Mouse (Mus musculus) embryonic fibroblast, embryonic 13.5 days (primary cell): Measurements from ENCODE around the gene Csmd2.

Source experiments
- CTCF ChIP-seq: IDR thresholded peaks from 2 replicates; pipeline ENCODE4 v1.5.1; 2011; ENCODE audit warnings: mild to moderate bottlenecking, control low read depth, low read length, moderate library complexity, borderline replicate concordance; ENCODE audit not compliant: insufficient read depth
- POLR2A ChIP-seq: IDR thresholded peaks from 2 replicates; pipeline ENCODE4 v1.6.1; 2011; ENCODE audit warnings: low read depth, mild to moderate bottlenecking, control low read depth, low read length, moderate library complexity

GRCm38 (mm10) chr4:128241854-128242356 is 254.2 kb downstream of the Csmd2 start:
- no peak for TF ChIP-seq POLR2A
- TF ChIP-seq CTCF, result no peak
